Mouse (Mus musculus): ENCODE results near the gene Map3k4.
"Not testable (repeated sequence)": the region's sequence is repeated elsewhere in the genome, so short reads cannot be mapped to it uniquely, and the experiment has no call there.

DNA sequence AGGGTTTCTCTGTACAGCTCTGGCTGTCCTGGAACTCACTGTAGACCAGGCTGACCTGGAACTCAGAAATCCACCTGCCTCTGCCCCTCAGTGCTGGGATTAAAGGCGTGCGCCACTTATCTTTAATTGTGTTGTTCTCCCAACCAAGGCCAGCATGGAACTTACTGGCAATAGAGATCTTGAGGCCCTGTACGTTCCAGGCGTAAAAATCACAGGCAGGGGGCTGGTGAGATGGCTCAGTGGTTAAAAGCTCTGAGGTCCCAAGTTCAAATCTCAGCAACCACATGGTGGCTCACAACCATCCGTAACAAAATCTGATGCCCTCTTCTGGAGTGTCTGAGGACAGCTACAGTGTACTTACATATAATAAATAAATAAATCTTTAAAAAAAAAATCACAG lies 22.7 kb downstream of the Map3k4 start:
- TF ChIP-seq CTCF, EP300 (IDR thresholded peaks at IDR 0.05; ENCODE audit: low read depth): not testable (repeated sequence)
